Mouse (Mus musculus) ES-Bruce4 (cell line): ENCODE results near the gene Kctd6. TPM values are rescaled to one million over a fixed set of nuclear protein-coding genes. Genes with fewer than 3 reads are reported as not detected.

Experiments
- H3K27ac ChIP-seq: 2 replicates; pipeline ENCODE4 v1.5.1; 2012; ENCODE audit warnings: low read length, inconsistent platforms; ENCODE audit not compliant: insufficient read depth
- H3K27me3 ChIP-seq: 2 replicates; pipeline ENCODE4 v1.6.1; 2012; ENCODE audit warnings: mild to moderate bottlenecking, low read length, inconsistent platforms; ENCODE audit not compliant: control insufficient read depth, poor library complexity, insufficient read depth, severe bottlenecking
- H3K36me3 ChIP-seq: 2 replicates; pipeline ENCODE4 v1.6.1; 2012; ENCODE audit warnings: inconsistent platforms, mild to moderate bottlenecking, low read length, moderate library complexity; ENCODE audit not compliant: control insufficient read depth, poor library complexity, insufficient read depth, severe bottlenecking
- H3K4me1 ChIP-seq: one replicate; pipeline ENCODE4 v1.8.1; 2011; ENCODE audit warnings: low read length; ENCODE audit not compliant: control insufficient read depth, insufficient read depth
- H3K4me3 ChIP-seq: 2 replicates; pipeline ENCODE4 v1.5.1; 2011; ENCODE audit warnings: low read depth, mild to moderate bottlenecking, low read length
- H3K9ac ChIP-seq: 2 replicates; pipeline ENCODE4 v1.6.1; 2012; ENCODE audit warnings: low read depth, mild to moderate bottlenecking, inconsistent platforms; ENCODE audit not compliant: poor library complexity, severe bottlenecking
- H3K9me3 ChIP-seq: replicated peaks from 2 replicates; pipeline ENCODE4 v1.6.1; 2012; ENCODE audit warnings: mild to moderate bottlenecking, low read length, inconsistent platforms; ENCODE audit not compliant: control insufficient read depth, poor library complexity, insufficient read depth, severe bottlenecking
- CTCF ChIP-seq: IDR thresholded peaks from one replicate; pipeline ENCODE4 v1.8.1; 2011; ENCODE audit warnings: low read depth, low read length
- EP300 ChIP-seq: IDR thresholded peaks from 2 replicates; pipeline ENCODE4 v1.6.1; 2011; ENCODE audit warnings: low read depth, low read length; ENCODE audit not compliant: insufficient read depth
- POLR2A ChIP-seq: IDR thresholded peaks from one replicate; pipeline ENCODE4 v1.8.1; 2011; ENCODE audit warnings: low read length; ENCODE audit not compliant: insufficient read depth
- polyA plus RNA-seq: library from polyadenylated mRNA; stranded (reverse); fragments of >200 nt; gene quantifications from 2 replicates; pipeline ENCODE4 v1.2.4, GENCODE M21; 2011; ENCODE audit warnings: low read depth; ENCODE audit not compliant: missing spikeins, insufficient read depth, insufficient read length

The Kctd6 gene
- polyA plus RNA-seq, 1 experiment, result 35.6 TPM

DNA sequence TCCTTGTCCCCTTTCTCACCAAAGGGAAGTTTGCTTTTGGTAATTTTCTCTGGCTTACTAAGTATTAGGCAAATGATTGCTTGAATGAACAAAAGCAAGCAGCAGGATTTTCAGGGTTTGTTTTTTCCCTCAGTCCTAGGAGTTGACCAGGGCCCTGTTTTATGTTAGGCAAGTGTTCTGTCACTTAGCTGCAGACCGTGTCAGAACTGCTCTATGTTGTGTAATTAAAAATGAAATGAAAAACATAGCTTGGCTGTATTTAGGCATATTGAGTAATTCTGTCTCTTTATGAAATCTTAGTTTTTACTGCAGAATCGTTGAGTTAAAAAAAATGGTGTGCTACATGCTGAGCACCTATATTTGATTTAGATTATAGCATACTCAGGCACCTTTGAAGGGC is 10.9 kb downstream of the Kctd6 start:
- no peak overlapping the region for H3K27ac ChIP-seq
- no peak overlapping the region for H3K9ac ChIP-seq
- no peaks in the 10 kb centered on the region for H3K4me1 ChIP-seq
- no peaks in the 10 kb centered on the region for H3K9me3 ChIP-seq
- TF ChIP-seq EP300, result no peak
- no peak for TF ChIP-seq POLR2A
- TF ChIP-seq CTCF, result no peak
- H3K4me3 ChIP-seq, result no peak overlapping the region
- H3K36me3 ChIP-seq, result peaks cover 21% of the 10 kb centered on the region
- no peaks in the 10 kb centered on the region for H3K27me3 ChIP-seq

GRCm38 (mm10) chr14:8229367-8230019 is 15.6 kb downstream of the Kctd6 start:
- Histone ChIP-seq H3K4me3 (no peak overlapping the region), H3K4me1 (no peaks in the 10 kb centered on the region), H3K36me3 (no peaks in the 10 kb centered on the region), H3K27me3 (no peaks in the 10 kb centered on the region), H3K27ac (no peak overlapping the region), H3K9ac (no peak overlapping the region), H3K9me3 (no peaks in the 10 kb centered on the region)
- no peak for TF ChIP-seq EP300
- no peak for TF ChIP-seq POLR2A
- no peak for TF ChIP-seq CTCF

DNA sequence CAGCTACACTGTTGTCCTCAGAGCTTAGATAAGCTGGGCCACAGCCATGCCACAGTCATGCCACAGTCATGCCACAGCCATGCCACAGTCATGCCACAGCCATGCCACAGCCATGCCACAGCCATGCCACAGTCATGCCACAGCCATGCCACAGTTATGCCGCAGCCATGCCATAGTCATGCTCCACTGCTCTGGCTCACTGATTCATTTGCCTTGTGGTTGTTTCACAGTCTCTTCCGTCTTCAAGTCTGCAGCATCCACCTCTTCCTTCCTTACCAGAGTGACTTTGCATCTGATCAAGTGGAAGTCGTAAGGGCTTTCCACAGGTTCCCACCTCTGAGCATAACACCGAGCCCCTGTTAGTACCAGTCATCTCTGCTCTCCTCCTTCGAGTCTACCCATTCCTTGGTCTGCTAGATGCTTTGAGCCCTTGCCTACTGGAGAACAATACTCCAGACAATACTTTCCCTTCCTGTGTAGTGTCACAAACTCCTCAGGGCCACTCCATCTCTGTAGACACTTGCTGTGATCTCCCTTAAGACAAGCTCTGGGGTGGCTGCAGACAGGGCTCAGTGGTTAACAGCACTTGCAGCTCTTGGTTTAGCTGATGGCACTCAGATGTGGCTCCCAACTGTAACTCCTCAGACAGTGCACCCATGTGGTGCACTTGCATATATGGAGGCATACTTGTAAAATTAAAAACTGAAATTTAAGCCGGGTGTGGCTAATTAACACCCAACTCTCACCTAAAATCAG is 18.4 kb downstream of the Kctd6 start:
- Histone ChIP-seq H3K9me3 (no peaks in the 10 kb centered on the region), H3K27ac (no peak overlapping the region), H3K27me3 (no peaks in the 10 kb centered on the region), H3K4me1 (no peaks in the 10 kb centered on the region), H3K4me3 (no peak overlapping the region), H3K9ac (no peak overlapping the region), H3K36me3 (no peaks in the 10 kb centered on the region)
- TF ChIP-seq CTCF (no peak), EP300 (no peak), POLR2A (no peak)

DNA sequence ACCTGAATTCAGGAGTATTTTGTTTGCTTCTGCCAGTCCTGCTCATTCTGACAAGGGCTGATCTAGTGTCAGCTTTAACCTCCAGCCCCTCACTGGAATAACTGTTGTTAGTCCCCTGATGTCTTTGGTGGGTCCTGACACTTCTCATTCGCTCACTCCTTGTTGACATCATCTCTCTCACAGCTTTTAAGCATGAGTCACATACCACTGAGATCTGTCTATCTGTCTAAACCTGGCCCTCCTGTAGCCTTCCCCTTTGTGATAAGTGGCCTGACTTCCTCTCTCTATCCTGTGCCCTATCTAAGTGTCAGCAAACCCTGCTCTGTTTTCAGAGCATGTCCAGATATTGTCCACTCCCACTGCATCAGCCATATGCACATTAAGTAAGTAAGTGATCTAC is 19.3 kb downstream of the Kctd6 start:
- Histone ChIP-seq H3K9ac (no peak overlapping the region), H3K4me1 (no peaks in the 10 kb centered on the region), H3K36me3 (no peaks in the 10 kb centered on the region), H3K4me3 (no peak overlapping the region), H3K9me3 (no peaks in the 10 kb centered on the region), H3K27me3 (no peaks in the 10 kb centered on the region), H3K27ac (no peak overlapping the region)
- TF ChIP-seq CTCF, result no peak

- H3K9ac ChIP-seq, result no peak overlapping the region
- no peaks in the 10 kb centered on the region for H3K36me3 ChIP-seq
- no peaks in the 10 kb centered on the region for H3K9me3 ChIP-seq
- H3K27ac ChIP-seq, result no peak overlapping the region
- no peaks in the 10 kb centered on the region for H3K27me3 ChIP-seq
- H3K4me3 ChIP-seq, result no peak overlapping the region
- no peaks in the 10 kb centered on the region for H3K4me1 ChIP-seq
- TF ChIP-seq POLR2A (no peak), EP300 (no peak), CTCF (no peak)
Observed at GRCm38 (mm10) chr14:8241816-8242215, 27.9 kb downstream of the Kctd6 start.

- no peaks in the 10 kb centered on the region for H3K4me1 ChIP-seq
- no peaks in the 10 kb centered on the region for H3K27me3 ChIP-seq
- H3K9me3 ChIP-seq, result no peaks in the 10 kb centered on the region
- H3K27ac ChIP-seq, result no peak overlapping the region
- H3K9ac ChIP-seq, result no peak overlapping the region
- TF ChIP-seq CTCF (peak; percentile 57), POLR2A (no peak), EP300 (0 out of 2 replicates have a peak, but pooled peaks have one; percentile 6)
- no peaks in the 10 kb centered on the region for H3K36me3 ChIP-seq
- H3K4me3 ChIP-seq, result no peak overlapping the region
Observed at GRCm38 (mm10) chr14:8242388-8242920, 28.5 kb downstream of the Kctd6 start.
